Mouse (Mus musculus) hindbrain, embryonic 16.5 days (tissue): Measurements from ENCODE around the gene Olfr39. TPM values are rescaled to one million over a fixed set of nuclear protein-coding genes. Genes with fewer than 3 reads are reported as not detected.
"Not testable (repeated sequence)": the region's sequence is repeated elsewhere in the genome, so short reads cannot be mapped to it uniquely, and the experiment has no call there.

Experiments
- ATAC-seq: fragments of 200-750 bp; cut with Nextera tagmentation; 2 replicates; pipeline ENCODE4 v1.8.0; 2017; ENCODE audit warnings: moderate TSS enrichment, moderate library complexity
- H3K27ac ChIP-seq: fragments of 300-500 bp; sonication (generic); 2 replicates; pipeline ENCODE4 v1.5.1; 2014; ENCODE audit warnings: low read depth, mild to moderate bottlenecking, control low read depth, low read length, moderate library complexity
- H3K27me3 ChIP-seq: fragments of 300-500 bp; sonication (generic); replicated peaks from 2 replicates; pipeline ENCODE4 v1.6.1; 2014; ENCODE audit warnings: low read length; ENCODE audit not compliant: control insufficient read depth, insufficient read depth
- H3K36me3 ChIP-seq: fragments of 300-500 bp; sonication (generic); 2 replicates; pipeline ENCODE4 v1.6.1; 2014; ENCODE audit warnings: mild to moderate bottlenecking, low read length, moderate library complexity, mixed read lengths; ENCODE audit not compliant: control insufficient read depth, insufficient read depth
- H3K4me1 ChIP-seq: fragments of 300-500 bp; sonication (generic); 2 replicates; pipeline ENCODE4 v1.6.1; 2014; ENCODE audit warnings: low read depth, low read length; ENCODE audit not compliant: control insufficient read depth, insufficient read depth
- H3K4me2 ChIP-seq: fragments of 300-500 bp; sonication (generic); 2 replicates; pipeline ENCODE4 v1.6.1; 2014; ENCODE audit warnings: mild to moderate bottlenecking, low read length, control low read depth, moderate library complexity
- H3K4me3 ChIP-seq: fragments of 300-500 bp; sonication (generic); 2 replicates; pipeline ENCODE4 v1.5.1; 2014; ENCODE audit warnings: mild to moderate bottlenecking, low read length, control low read depth, moderate library complexity
- H3K9ac ChIP-seq: fragments of 300-500 bp; sonication (generic); 2 replicates; pipeline ENCODE4 v1.6.1; 2014; ENCODE audit warnings: low read depth, mild to moderate bottlenecking, control low read depth, low read length, moderate library complexity
- H3K9me3 ChIP-seq: fragments of 300-500 bp; sonication (generic); 2 replicates; pipeline ENCODE4 v1.6.1; 2014; ENCODE audit warnings: mild to moderate bottlenecking, low read length, moderate library complexity; ENCODE audit not compliant: control insufficient read depth
- WGBS: fragments of 180-500 bp; shearing (Covaris S2); extraction: QIAGEN DNeasy Blood & Tissue Kit; methylation state at CpG from one replicate; pipeline ENCODE4 v1.1.7; 2014; 5-methylcytosine and 5-hydroxymethylcytosine counted together
- polyA plus RNA-seq: library from polyadenylated mRNA; unstranded; fragments of >200 nt; fragmentation: Nextera tagmentation; extraction: Ambion mirVana; gene quantifications from 2 replicates; pipeline ENCODE4 v1.2.1, GENCODE M21; 2015

Olfr39 gene
- not detected in 2 replicates for polyA plus RNA-seq

GRCm38 (mm10) chr9:20282051-20282450 is at the start of gene Olfr39:
Olfr39 (plus strand) TSS chr9:20282351.
- no peak within 1 kb of the TSS for H3K4me3 ChIP-seq
- no peak within 1 kb of the TSS for H3K27ac ChIP-seq
- H3K36me3 ChIP-seq, result no peaks in the 10 kb centered on the region
- no peak within 1 kb of the TSS for H3K4me2 ChIP-seq
- H3K9ac ChIP-seq, result no peak within 1 kb of the TSS
- ATAC-seq, result no peak
- 85% methylated on average over 1 of the region's 1 CpGs for WGBS
- no peaks in the 10 kb centered on the region for H3K9me3 ChIP-seq
- H3K4me1 ChIP-seq, result no peaks in the 10 kb centered on the region
- H3K27me3 ChIP-seq, result no peaks in the 10 kb centered on the region

GRCm38 (mm10) chr9:20236819-20237218 is 45.3 kb upstream of the Olfr39 start, which contains the start of gene Olfr872:
Olfr872 (plus strand) TSS chr9:20237119.
- Histone ChIP-seq H3K4me1 (no peaks in the 10 kb centered on the region), H3K4me2 (no peak within 1 kb of the TSS), H3K27ac (no peak within 1 kb of the TSS), H3K9ac (no peak within 1 kb of the TSS), H3K36me3 (no peaks in the 10 kb centered on the region), H3K9me3 (peaks cover 3% of the 10 kb centered on the region; the same call in 1 of the 2 replicates), H3K4me3 (no peak within 1 kb of the TSS), H3K27me3 (no peaks in the 10 kb centered on the region)
- ATAC-seq, result no peak

DNA sequence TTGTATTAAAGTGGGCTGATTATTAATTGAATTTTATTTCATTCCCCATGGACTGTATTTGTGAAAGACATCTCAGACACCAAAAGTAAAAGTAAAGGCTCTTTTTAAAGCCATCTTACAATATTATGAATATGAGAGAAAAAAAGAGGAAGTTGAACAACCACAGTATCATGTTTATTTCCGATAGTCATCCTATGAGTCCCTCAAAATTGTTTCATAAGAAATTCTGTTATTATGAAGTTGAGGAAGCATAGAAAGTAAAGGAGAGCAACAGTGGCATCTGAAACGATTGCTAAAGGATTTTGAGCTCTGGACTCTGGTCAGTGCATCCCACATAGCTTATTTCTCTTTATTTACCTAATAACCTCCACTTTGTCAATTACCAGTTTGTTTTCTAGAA is 44.8 kb upstream of the Olfr39 start:
- WGBS, result 69% methylated on average over 2 of the region's 2 CpGs
- ATAC-seq, result no peak
- no peak overlapping the region for H3K9ac ChIP-seq
- no peak overlapping the region for H3K4me3 ChIP-seq
- no peak overlapping the region for H3K4me2 ChIP-seq
- no peaks in the 10 kb centered on the region for H3K27me3 ChIP-seq
- no peaks in the 10 kb centered on the region for H3K36me3 ChIP-seq
- no peaks in the 10 kb centered on the region for H3K4me1 ChIP-seq
- no peak overlapping the region for H3K27ac ChIP-seq
- H3K9me3 ChIP-seq, result peaks cover 4% of the 10 kb centered on the region; the same call in 1 of the 2 replicates

DNA sequence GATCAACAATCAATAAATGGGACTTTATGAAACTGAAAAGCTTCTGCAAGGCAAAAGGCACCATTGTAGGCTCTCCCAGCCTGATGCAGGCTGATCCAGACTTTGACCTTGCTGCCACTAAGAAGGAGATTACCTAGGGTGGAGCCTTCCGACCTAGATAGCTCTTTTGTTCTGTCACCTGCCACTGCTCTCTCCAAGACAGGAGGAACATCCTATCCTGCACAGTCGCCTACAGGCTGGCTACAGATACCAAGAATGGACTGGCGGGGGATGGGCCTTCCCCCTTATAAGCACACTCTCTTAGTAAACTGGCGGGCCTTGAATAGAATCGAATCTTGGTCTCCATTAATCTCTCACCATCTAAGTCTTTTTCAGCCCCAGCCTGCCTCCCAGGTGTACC is 13.4 kb downstream of the Olfr39 start:
- not testable (repeated sequence) for H3K9ac ChIP-seq, H3K27ac ChIP-seq, H3K36me3 ChIP-seq, H3K9me3 ChIP-seq, H3K4me3 ChIP-seq, H3K4me1 ChIP-seq, H3K4me2 ChIP-seq, H3K27me3 ChIP-seq, ATAC-seq
- WGBS, result 89% methylated on average over 5 of the region's 5 CpGs

DNA sequence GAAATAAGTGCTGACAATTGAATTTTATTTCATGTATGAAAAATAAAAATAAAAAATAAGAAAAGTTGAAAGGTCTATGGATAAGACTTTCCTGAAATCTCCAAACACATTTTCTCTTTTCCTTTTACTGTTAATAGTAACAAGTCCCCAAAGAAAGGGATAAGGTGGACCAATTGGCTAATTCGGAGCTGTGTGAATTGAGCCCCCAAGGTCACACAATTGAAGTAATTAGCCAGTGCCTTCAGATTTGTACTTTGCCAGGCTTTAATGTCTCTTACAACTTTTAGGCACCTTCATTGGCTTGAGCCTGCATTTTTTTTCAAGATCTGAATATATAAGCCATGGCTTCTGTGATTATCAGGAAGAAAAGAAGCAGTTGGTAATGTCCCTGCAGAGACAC is 16.1 kb downstream of the Olfr39 start, which contains the start of gene Olfr873:
Olfr873 (plus strand) TSS at position 301 of the 400 bp plus-strand sequence.
- no peaks in the 10 kb centered on the region for H3K4me1 ChIP-seq
- H3K36me3 ChIP-seq, result no peaks in the 10 kb centered on the region
- WGBS, result 84% methylated on average over 1 of the region's 1 CpGs
- H3K27ac ChIP-seq, result no peak within 1 kb of the TSS
- no peak within 1 kb of the TSS for H3K4me3 ChIP-seq
- no peak within 1 kb of the TSS for H3K9ac ChIP-seq
- ATAC-seq, result no peak
- no peaks in the 10 kb centered on the region for H3K9me3 ChIP-seq
- H3K4me2 ChIP-seq, result no peak within 1 kb of the TSS
- H3K27me3 ChIP-seq, result no peaks in the 10 kb centered on the region

GRCm38 (mm10) chr9:20335994-20336393 is 53.8 kb downstream of the Olfr39 start, which contains the start of gene Olfr18:
Olfr18 (minus strand) TSS chr9:20336094.
- H3K9me3 ChIP-seq, result no peaks in the 10 kb centered on the region
- H3K27me3 ChIP-seq, result no peaks in the 10 kb centered on the region
- no peaks in the 10 kb centered on the region for H3K4me1 ChIP-seq
- H3K27ac ChIP-seq, result no peak within 1 kb of the TSS
- no peak within 1 kb of the TSS for H3K4me3 ChIP-seq
- no peak within 1 kb of the TSS for H3K9ac ChIP-seq
- H3K36me3 ChIP-seq, result no peaks in the 10 kb centered on the region
- H3K4me2 ChIP-seq, result no peak within 1 kb of the TSS
- no peak for ATAC-seq

Other genes starting within 250 kb of the Olfr39 start
- gene Olfr867, start 224.8 kb upstream of the Olfr39 start, polyA plus RNA-seq, result not detected in 2 replicates
- not detected in 2 replicates for gene Olfr868, start 183.7 kb upstream of the Olfr39 start, polyA plus RNA-seq
- gene Olfr869, start 153.3 kb upstream of the Olfr39 start, polyA plus RNA-seq, result not detected in 2 replicates
- gene Olfr870, start 108.3 kb upstream of the Olfr39 start, polyA plus RNA-seq, result not detected in 2 replicates
- gene Olfr871, start 70.1 kb upstream of the Olfr39 start, polyA plus RNA-seq, result not detected in 2 replicates
- gene Olfr872, start 45.2 kb upstream of the Olfr39 start, polyA plus RNA-seq, result not detected in 2 replicates
- not detected in 2 replicates for gene Olfr873, start 16.2 kb downstream of the Olfr39 start, polyA plus RNA-seq
- 0.09 TPM in 1 of 2 replicates, not detected in the other for gene Olfr18, start 53.7 kb downstream of the Olfr39 start, polyA plus RNA-seq
- 34.5 and 37.4 TPM in 2 replicates for gene Zfp560, start 102.8 kb downstream of the Olfr39 start, polyA plus RNA-seq
- 12.3 and 13.8 TPM in 2 replicates for gene Zfp26, start 177.8 kb downstream of the Olfr39 start, polyA plus RNA-seq
- gene Zfp426, start 210.4 kb downstream of the Olfr39 start, polyA plus RNA-seq, result 31.6 and 33.9 TPM in 2 replicates
- gene Zfp266, start 239.1 kb downstream of the Olfr39 start, polyA plus RNA-seq, result 84.6 and 91.4 TPM in 2 replicates